Mouse (Mus musculus): Measurements from ENCODE around the gene Eif4a2.

Gene Eif4a2

GRCm38 (mm10) chr16:23158957-23159356 lies 51.7 kb downstream of the Eif4a2 start:
- Histone ChIP-seq H3K27me3 (ENCODE audit: insufficient read depth, low read length) (peaks cover 13% of the 10 kb centered on the region), H3K9me3 (ENCODE audit: low read length) (no peaks in the 10 kb centered on the region), H3K36me3 (ENCODE audit: insufficient read depth, low read length) (no peaks in the 10 kb centered on the region), H3K4me1 (replicated peaks; ENCODE audit: low read depth, low read length) (peaks cover 30% of the 10 kb centered on the region), H3K4me3 (replicated peaks; ENCODE audit: low read length) (no peak overlapping the region)
- TF ChIP-seq CTCF (conservative IDR thresholded peaks at IDR 0.05; ENCODE audit: low read length) (no peak), POU5F1 (IDR thresholded peaks at IDR 0.05; ENCODE audit: borderline replicate concordance, low read length) (no peak), NANOG (IDR thresholded peaks at IDR 0.05; ENCODE audit: borderline replicate concordance, low read length) (no peak)

DNA sequence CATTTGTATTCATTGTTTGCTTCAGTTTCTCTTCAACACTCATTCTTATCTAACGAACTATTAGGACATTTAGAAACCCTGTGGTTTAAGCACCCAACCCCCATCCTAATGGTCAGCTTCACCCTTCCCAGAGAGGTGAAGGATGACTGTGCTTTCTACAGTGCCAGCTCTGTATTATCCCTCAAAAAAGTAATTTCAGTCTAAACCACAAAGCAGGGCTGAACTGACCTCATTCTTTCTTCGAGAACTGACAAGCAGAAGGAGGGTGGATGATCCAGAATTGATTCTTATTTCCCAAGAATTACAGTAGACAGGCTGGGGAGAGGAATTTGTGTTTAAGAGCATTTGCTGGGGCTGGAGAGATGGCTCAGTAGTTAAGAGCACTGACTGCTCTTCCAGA lies 52.5 kb downstream of the Eif4a2 start:
- no peak for TF ChIP-seq POU5F1 (IDR thresholded peaks at IDR 0.05; ENCODE audit: borderline replicate concordance, low read length)
- no peak for TF ChIP-seq NANOG (IDR thresholded peaks at IDR 0.05; ENCODE audit: borderline replicate concordance, low read length)
- no peak for TF ChIP-seq CTCF (conservative IDR thresholded peaks at IDR 0.05; ENCODE audit: low read length)

GRCm38 (mm10) chr16:23162116-23162515 lies 54.9 kb downstream of the Eif4a2 start:
- no peak overlapping the region for H3K4me3 ChIP-seq (replicated peaks; ENCODE audit: low read length)
- no peaks in the 10 kb centered on the region for H3K9me3 ChIP-seq (ENCODE audit: low read length)
- H3K36me3 ChIP-seq (ENCODE audit: insufficient read depth, low read length): no peaks in the 10 kb centered on the region
- TF ChIP-seq CTCF (conservative IDR thresholded peaks at IDR 0.05; ENCODE audit: low read length) (no peak), NANOG (IDR thresholded peaks at IDR 0.05; ENCODE audit: borderline replicate concordance, low read length) (no peak), POU5F1 (IDR thresholded peaks at IDR 0.05; ENCODE audit: borderline replicate concordance, low read length) (no peak)
- H3K27me3 ChIP-seq (ENCODE audit: insufficient read depth, low read length): peaks cover 7% of the 10 kb centered on the region
- peaks cover 35% of the 10 kb centered on the region for H3K4me1 ChIP-seq (replicated peaks; ENCODE audit: low read depth, low read length)

More for the DNA sequence above, 52.5 kb downstream of the Eif4a2 start:
- H3K4me3 ChIP-seq (replicated peaks; ENCODE audit: low read length): no peak overlapping the region
- H3K9me3 ChIP-seq (ENCODE audit: low read length): no peaks in the 10 kb centered on the region
- peaks cover 13% of the 10 kb centered on the region for H3K27me3 ChIP-seq (ENCODE audit: insufficient read depth, low read length)
- H3K36me3 ChIP-seq (ENCODE audit: insufficient read depth, low read length): no peaks in the 10 kb centered on the region
- peaks cover 30% of the 10 kb centered on the region for H3K4me1 ChIP-seq (replicated peaks; ENCODE audit: low read depth, low read length)

Data from E14TG2a.4 (cell line).